Mouse (Mus musculus): Measurements from ENCODE around the gene Fbxo46. TPM values are rescaled to one million over a fixed set of nuclear protein-coding genes. Genes with fewer than 3 reads are reported as not detected.

The Fbxo46 gene
- total and polyA plus RNA-seq, 3 experiments, result 10.1 to 13.7 TPM; not detected in 1

GRCm38 (mm10) chr7:19093537-19094385 lies 25.9 kb upstream of the Fbxo46 start:
- H3K27ac ChIP-seq (ENCODE audit: control insufficient read depth, low read depth, low read length), result peak overlapping the region; percentile 86
- DNase-seq (ENCODE audit: low read depth, low spot score), result peak; percentile 98
- peaks cover 8% of the 10 kb centered on the region; the same call in 1 of the 2 replicates for H3K79me2 ChIP-seq (ENCODE audit: control insufficient read depth, insufficient read depth, low read length, poor library complexity)
- H3K4me3 ChIP-seq (ENCODE audit: control insufficient read depth in 1 of 2, insufficient read depth in 1 of 2, low read depth in 2 of 2, low read length in 2 of 2), result peak overlapping the region; percentile 58 to 72
- peak; percentile 90 for TF ChIP-seq MAZ (IDR thresholded peaks at IDR 0.05; ENCODE audit: low read depth, low read length)
- peak; percentile 54; the same call in 1 of the 2 replicates for TF ChIP-seq ELF1 (IDR thresholded peaks at IDR 0.05; ENCODE audit: low read depth, low read length)
- TF ChIP-seq NRF1 (IDR thresholded peaks at IDR 0.05; ENCODE audit: insufficient read depth, low read depth, low read length, poor library complexity, severe bottlenecking), result peak; percentile 91
- no peak for TF ChIP-seq MEF2A (IDR thresholded peaks at IDR 0.05; ENCODE audit: extremely low read depth, insufficient replicate concordance, low read depth, low read length, poor library complexity, severe bottlenecking)
- peak; percentile 94 for TF ChIP-seq ETS1 (IDR thresholded peaks at IDR 0.05; ENCODE audit: low read depth, low read length)
- TF ChIP-seq HCFC1 (IDR thresholded peaks at IDR 0.05; ENCODE audit: low read depth, low read length), result peak; percentile 76
- TF ChIP-seq POLR2AphosphoS2 (IDR thresholded peaks at IDR 0.05; ENCODE audit: low read length), result peak; percentile 82
- TF ChIP-seq CHD2 (IDR thresholded peaks at IDR 0.05; ENCODE audit: low read length), result peak; percentile 53
- no peak for TF ChIP-seq E2F4 (IDR thresholded peaks at IDR 0.05; ENCODE audit: borderline replicate concordance, low read depth, low read length)
- TF ChIP-seq NELFE (IDR thresholded peaks at IDR 0.05; ENCODE audit: low read depth, low read length), result peak; percentile 76
- peak; percentile 42; the same call in 1 of the 2 replicates for TF ChIP-seq ZMIZ1 (IDR thresholded peaks at IDR 0.05; ENCODE audit: low read depth, low read length)
- no peak for TF ChIP-seq ZKSCAN1 (IDR thresholded peaks at IDR 0.05; ENCODE audit: low read depth, low read length)
- TF ChIP-seq SIN3A (IDR thresholded peaks at IDR 0.05; ENCODE audit: low read length), result peak; percentile 84
- no peak for TF ChIP-seq TBP (IDR thresholded peaks at IDR 0.05; ENCODE audit: low read depth, low read length)
- no peak for TF ChIP-seq BHLHE40 (IDR thresholded peaks at IDR 0.05; ENCODE audit: borderline replicate concordance, low read depth, low read length)
- TF ChIP-seq ZNF384 (IDR thresholded peaks at IDR 0.05; ENCODE audit: low read depth, low read length), result peak; percentile 60; the same call in 1 of the 2 replicates
- TF ChIP-seq POLR2A (IDR thresholded peaks at IDR 0.05; ENCODE audit: control insufficient read depth in 1 of 2, insufficient read depth in 1 of 2, low read depth in 1 of 2, low read length in 2 of 2, poor library complexity in 1 of 2), result peak; percentile 18 to 67; a peak in 1 of 4 replicates
- TF ChIP-seq MYC (IDR thresholded peaks at IDR 0.05; ENCODE audit: low read depth, low read length), result no peak
- 0 out of 2 replicates have a peak, but pooled peaks have one; percentile 4 for TF ChIP-seq RCOR1 (IDR thresholded peaks at IDR 0.05; ENCODE audit: low read depth, low read length)
- TF ChIP-seq MXI1 (IDR thresholded peaks at IDR 0.05; ENCODE audit: low read depth, low read length), result peak; percentile 20; the same call in 1 of the 2 replicates
- H3K27me3 ChIP-seq (ENCODE audit: control insufficient read depth in 1 of 2, insufficient read depth in 2 of 2, low read length in 2 of 2), result no peaks in the 10 kb centered on the region
- no peaks in the 10 kb centered on the region for H3K9me3 ChIP-seq (replicated peaks; ENCODE audit: insufficient read depth, low read length)
- peaks cover 0 to 9% of the 10 kb centered on the region in 2 experiments; a peak in 3 of 4 replicates for H3K4me1 ChIP-seq (ENCODE audit: control insufficient read depth in 1 of 2, insufficient read depth in 2 of 2, low read length in 2 of 2)
- H3K36me3 ChIP-seq (ENCODE audit: control insufficient read depth in 1 of 2, insufficient read depth in 2 of 2, low read length in 2 of 2), result no peaks in the 10 kb centered on the region
- peak overlapping the region; percentile 94 for H3K9ac ChIP-seq (ENCODE audit: control insufficient read depth, low read depth, low read length, poor library complexity, severe bottlenecking)
